Mouse (Mus musculus) spleen, adult 2 months (tissue): Measurements from ENCODE around the gene Fgl2.

Experiments used
- CTCF ChIP-seq: fragments of 200-500 bp; IDR thresholded peaks from 2 replicates; pipeline ENCODE4 v1.5.1; 2011; ENCODE audit warnings: mild to moderate bottlenecking, inconsistent platforms; ENCODE audit not compliant: insufficient read depth, insufficient read length, insufficient replicate concordance; ENCODE audit errors: extremely low read depth
- POLR2A ChIP-seq: fragments of 200-500 bp; IDR thresholded peaks from 2 replicates; pipeline ENCODE4 v1.6.1; 2011; ENCODE audit warnings: low read depth, low read length, inconsistent platforms

- TF ChIP-seq CTCF (no peak), POLR2A (peak; percentile 24; the same call in 1 of the 2 replicates)
Measured at GRCm38 (mm10) chr5:21372493-21373179, at the start of gene Fgl2.
